In the genomic region with DNA sequence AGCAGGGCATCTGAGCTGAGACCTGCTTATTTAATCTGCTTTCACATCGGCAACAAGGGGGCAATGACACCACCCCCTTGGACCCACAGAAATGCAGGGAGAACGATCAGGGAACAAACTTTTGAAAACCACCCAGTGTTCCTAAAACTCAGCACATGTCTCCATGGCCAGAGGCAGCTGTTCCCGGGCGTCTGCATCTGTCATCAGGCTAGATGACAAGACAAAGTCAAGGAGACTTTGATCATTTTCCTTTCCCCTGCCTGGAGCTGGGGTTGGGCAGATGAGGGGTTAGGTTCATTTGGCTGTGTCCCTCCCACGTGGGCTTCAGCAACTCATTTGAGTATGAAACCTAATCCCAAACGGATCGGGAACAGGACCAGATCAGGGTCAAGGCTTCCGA, we compare ENCODE assay signal across 18 mouse cellular contexts.
"Had no signal": no experiment of that assay in that cellular context is flagged by ENCODE, and none has a peak within 500 bp of the region (broad histone marks: within the 10 kb centered on the region; RNA-seq: fewer than 3 reads in every experiment).

No protein-coding gene starts in this region.

- H3K36me3 ChIP-seq: kidney, embryonic 15.5 days; limb, embryonic 15.5 days; midbrain, embryonic 12.5 days; midbrain, embryonic 15.5 days had no signal

- H3K9ac ChIP-seq: kidney, embryonic 15.5 days; limb, embryonic 15.5 days; liver, embryonic 14.5 days; liver, postnatal 0 days; lung, embryonic 14.5 days; midbrain, embryonic 12.5 days; midbrain, embryonic 15.5 days had no signal

- H3K4me2 ChIP-seq: midbrain, embryonic 15.5 days had no signal

- DNase-seq: kidney, adult 11 months; kidney, adult 8-10 months; left cerebral cortex, postnatal 4 days; liver, postnatal 0 days; right cerebral cortex, adult 18-20 months; right cerebral cortex, postnatal 14 days; right cerebral cortex, postnatal 4 days; thymus, adult 2 months; thymus, postnatal 14 days; thymus, postnatal 4 days had no signal

- H3K27me3 ChIP-seq: midbrain, embryonic 15.5 days had no signal

- H3K4me3 ChIP-seq: kidney, embryonic 15.5 days; midbrain, embryonic 12.5 days; midbrain, embryonic 15.5 days had no signal

- ATAC-seq: liver, postnatal 0 days had no signal

- H3K9me3 ChIP-seq: kidney, embryonic 15.5 days; limb, embryonic 15.5 days; midbrain, embryonic 12.5 days; midbrain, embryonic 15.5 days had no signal

- H3K27ac ChIP-seq: kidney, embryonic 15.5 days; liver, embryonic 14.5 days; macrophage; midbrain, embryonic 12.5 days; midbrain, embryonic 15.5 days; stomach, postnatal 0 days had no signal
